Mouse (Mus musculus) liver, adult 2 months (tissue): ENCODE data around the gene Gpr156. TPM values are rescaled to one million over a fixed set of nuclear protein-coding genes. Genes with fewer than 3 reads are reported as not detected.
A peak's percentile ranks its signal among the peaks of the same experiment; 100 is the strongest.

Experiments used
- DNase-seq: peaks from one replicate; pipeline ENCODE4 v3.0.0-alpha.2; 2011; ENCODE audit warnings: low read depth, low spot score; ENCODE audit errors: extremely low read depth
- H3K27ac ChIP-seq: fragments of 200-500 bp; replicated peaks from 2 replicates; pipeline ENCODE4 v1.5.1; 2012; ENCODE audit warnings: low read depth, mild to moderate bottlenecking, control low read depth, inconsistent platforms, low read length; ENCODE audit not compliant: insufficient read depth
- H3K27me3 ChIP-seq: fragments of 200-500 bp; 2 replicates; pipeline ENCODE4 v1.6.1; 2012; ENCODE audit warnings: mild to moderate bottlenecking, moderate library complexity, low read length, inconsistent platforms; ENCODE audit not compliant: control insufficient read depth, insufficient read depth
- H3K36me3 ChIP-seq: fragments of 200-500 bp; 2 replicates; pipeline ENCODE4 v1.6.1; 2012; ENCODE audit warnings: low read length, inconsistent platforms; ENCODE audit not compliant: control insufficient read depth, insufficient read depth
- H3K4me1 ChIP-seq: fragments of 200-500 bp; 2 replicates; pipeline ENCODE4 v1.6.1; 2011; ENCODE audit warnings: low read length; ENCODE audit not compliant: control insufficient read depth, insufficient read depth
- H3K4me3 ChIP-seq: fragments of 200-500 bp; 2 replicates; pipeline ENCODE4 v1.5.1; 2011; ENCODE audit warnings: low read depth, mild to moderate bottlenecking, control low read depth, low read length, moderate library complexity; ENCODE audit not compliant: insufficient read depth
- H3K79me2 ChIP-seq: fragments of 200-500 bp; 2 replicates; pipeline ENCODE4 v1.6.1; 2012; ENCODE audit warnings: inconsistent platforms, mild to moderate bottlenecking, low read length, moderate library complexity; ENCODE audit not compliant: control insufficient read depth, insufficient read depth
- H3K9ac ChIP-seq: fragments of 200-500 bp; 2 replicates; pipeline ENCODE4 v1.6.1; 2012; ENCODE audit warnings: low read depth, mild to moderate bottlenecking, control low read depth, inconsistent platforms, low read length
- CTCF ChIP-seq: fragments of 200-500 bp; IDR thresholded peaks from 2 replicates; pipeline ENCODE4 v1.5.1; 2011; ENCODE audit warnings: low read depth, low read length, control low read depth
- POLR2A ChIP-seq: fragments of 200-500 bp; IDR thresholded peaks from 2 replicates; pipeline ENCODE4 v1.6.1; 2011; ENCODE audit warnings: low read length, control low read depth; ENCODE audit not compliant: insufficient read depth; ENCODE audit errors: extremely low read depth
- WGBS: fragments of 180-500 bp; shearing (Covaris S2); methylation state at CpG from one replicate; pipeline ENCODE4 v1.1.7; 2018; 5-methylcytosine and 5-hydroxymethylcytosine counted together
- polyA plus RNA-seq: library from polyadenylated mRNA; depleted of rRNA; stranded (reverse); fragments of >200 nt; gene quantifications from 2 replicates; pipeline ENCODE4 v1.2.3, GENCODE M21; 2012; rRNA removed
- total RNA-seq: library from RNA; depleted of rRNA; stranded (reverse); fragments of >200 nt; gene quantifications from 2 replicates; pipeline ENCODE4 v1.2.3, GENCODE M21; 2014; rRNA removed

Gpr156 gene
- total RNA-seq: not detected in 2 replicates
- polyA plus RNA-seq: not detected in 2 replicates

- 9% methylated on average over 52 of the region's 53 CpGs for WGBS
- DNase-seq: no peak
- H3K27me3 ChIP-seq: peaks cover 12% of the 10 kb centered on the region
- no peaks in the 10 kb centered on the region for H3K36me3 ChIP-seq
- peak within 1 kb of the TSS; percentile 32; the same call in 1 of the 2 replicates for H3K4me3 ChIP-seq
- no peak within 1 kb of the TSS for H3K27ac ChIP-seq
- peaks cover 2% of the 10 kb centered on the region; the same call in 1 of the 2 replicates for H3K4me1 ChIP-seq
- H3K9ac ChIP-seq: no peak within 1 kb of the TSS
- H3K79me2 ChIP-seq: no peaks in the 10 kb centered on the region
- TF ChIP-seq POLR2A (no peak), CTCF (0 out of 2 replicates have a peak, but pooled peaks have one; percentile 18)
Observed at GRCm38 (mm10) chr16:37916138-37916817, at the start of gene Gpr156. Gpr156 (plus strand) TSS chr16:37916496.

GRCm38 (mm10) chr16:37867791-37868505 lies 48.3 kb upstream of the Gpr156 start, which contains the start of gene Lrrc58:
Lrrc58 (plus strand) TSS chr16:37868389.
- Histone ChIP-seq H3K36me3 (peaks cover 2% of the 10 kb centered on the region; the same call in 1 of the 2 replicates), H3K4me3 (peak within 1 kb of the TSS; percentile 87), H3K79me2 (peaks cover 20% of the 10 kb centered on the region; the same call in 1 of the 2 replicates), H3K27ac (peak within 1 kb of the TSS; percentile 100), H3K27me3 (no peaks in the 10 kb centered on the region), H3K4me1 (peaks cover 34% of the 10 kb centered on the region), H3K9ac (peak within 1 kb of the TSS; percentile 98)
- peak; percentile 61 for DNase-seq
- TF ChIP-seq POLR2A: peak; percentile 59; the same call in 1 of the 2 replicates
- TF ChIP-seq CTCF: 0 out of 2 replicates have a peak, but pooled peaks have one; percentile 4
- WGBS: 1% methylated on average over 72 of the region's 86 CpGs

GRCm38 (mm10) chr16:37868506-37869469 lies 47.5 kb upstream of the Gpr156 start:
- under 1% methylated on average over 87 of the region's 87 CpGs for WGBS
- Histone ChIP-seq H3K79me2 (peaks cover 20% of the 10 kb centered on the region; the same call in 1 of the 2 replicates), H3K36me3 (peaks cover 2% of the 10 kb centered on the region; the same call in 1 of the 2 replicates), H3K9ac (peak overlapping the region; percentile 98), H3K27ac (peak overlapping the region; percentile 100), H3K4me1 (peaks cover 34% of the 10 kb centered on the region), H3K4me3 (peak overlapping the region; percentile 87), H3K27me3 (no peaks in the 10 kb centered on the region)
- no peak for TF ChIP-seq POLR2A
- TF ChIP-seq CTCF: no peak
- peak; percentile 61 for DNase-seq

GRCm38 (mm10) chr16:37869470-37870231 lies 46.6 kb upstream of the Gpr156 start:
- Histone ChIP-seq H3K27ac (peak overlapping the region; percentile 62), H3K79me2 (peaks cover 20% of the 10 kb centered on the region; the same call in 1 of the 2 replicates), H3K4me3 (peak overlapping the region; percentile 87), H3K9ac (peak overlapping the region; percentile 98), H3K36me3 (peaks cover 2% of the 10 kb centered on the region; the same call in 1 of the 2 replicates), H3K4me1 (peaks cover 31% of the 10 kb centered on the region), H3K27me3 (no peaks in the 10 kb centered on the region)
- WGBS: 0% methylated on average over 4 of the region's 4 CpGs
- peak; percentile 70 for DNase-seq
- no peak for TF ChIP-seq CTCF
- no peak for TF ChIP-seq POLR2A
